Mouse (Mus musculus): ENCODE data around the gene Vps8. TPM values are rescaled to one million over a fixed set of nuclear protein-coding genes. Genes with fewer than 3 reads are reported as not detected.

Vps8 gene
- polyA plus RNA-seq, 1 experiment from 2014 or later = 50.5 TPM

DNA sequence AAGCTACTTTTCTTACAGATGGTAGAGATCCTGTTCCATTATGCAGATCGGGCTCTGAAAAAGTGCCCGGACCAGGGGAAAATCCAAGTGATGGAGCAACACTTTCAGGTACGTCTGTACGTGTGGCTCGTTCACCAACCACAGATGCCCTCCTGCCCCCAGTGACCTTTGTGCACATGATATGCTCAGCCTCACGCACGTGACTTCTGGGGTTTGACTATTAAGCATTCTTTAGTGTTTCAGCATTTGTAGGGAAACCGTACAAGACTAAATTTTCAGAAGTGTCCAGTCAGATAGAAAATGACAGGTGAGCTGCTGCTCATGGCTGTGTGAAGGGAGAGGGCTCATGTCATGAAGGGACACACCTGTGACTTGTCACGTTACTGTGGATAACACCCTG is 55.5 kb downstream of the Vps8 start:
- H3K79me2 ChIP-seq (ENCODE audit: inconsistent target) = no peaks in the 10 kb centered on the region
- H3K27ac ChIP-seq = no peak overlapping the region
- H3K36me3 ChIP-seq (ENCODE audit: inconsistent target) = peaks cover 38% of the 10 kb centered on the region
- no peak overlapping the region for H3K4me3 ChIP-seq (ENCODE audit: inconsistent target)
- WGBS (ENCODE audit: missing documents) = 96% methylated on average over 9 of the region's 9 CpGs

DNA sequence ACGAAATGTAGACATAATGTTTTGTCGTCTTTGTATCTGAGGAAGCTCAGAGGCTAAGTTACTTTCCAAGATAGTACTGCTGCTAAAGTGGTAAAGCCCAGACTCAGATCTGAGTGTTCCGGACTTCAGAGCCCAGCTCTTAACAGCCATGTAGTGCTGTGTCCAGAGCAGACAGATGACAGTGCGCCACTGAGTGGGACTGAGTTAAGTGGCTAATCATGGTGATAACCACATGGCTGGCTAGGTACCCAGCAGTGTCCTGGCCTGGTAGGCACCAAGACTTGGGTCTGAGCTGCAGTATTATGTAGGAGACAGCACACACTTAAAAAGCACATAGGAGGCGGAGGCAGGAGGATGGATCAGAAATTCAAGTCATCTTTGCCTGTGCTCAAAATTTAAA is 60.9 kb downstream of the Vps8 start:
- H3K4me3 ChIP-seq (ENCODE audit: inconsistent target) = no peak overlapping the region
- H3K79me2 ChIP-seq (ENCODE audit: inconsistent target) = no peaks in the 10 kb centered on the region
- H3K36me3 ChIP-seq (ENCODE audit: inconsistent target) = peaks cover 31% of the 10 kb centered on the region; the same call in 1 of the 2 replicates
- WGBS (ENCODE audit: missing documents) = 99% methylated on average over 5 of the region's 5 CpGs
- no peak overlapping the region for H3K27ac ChIP-seq

DNA sequence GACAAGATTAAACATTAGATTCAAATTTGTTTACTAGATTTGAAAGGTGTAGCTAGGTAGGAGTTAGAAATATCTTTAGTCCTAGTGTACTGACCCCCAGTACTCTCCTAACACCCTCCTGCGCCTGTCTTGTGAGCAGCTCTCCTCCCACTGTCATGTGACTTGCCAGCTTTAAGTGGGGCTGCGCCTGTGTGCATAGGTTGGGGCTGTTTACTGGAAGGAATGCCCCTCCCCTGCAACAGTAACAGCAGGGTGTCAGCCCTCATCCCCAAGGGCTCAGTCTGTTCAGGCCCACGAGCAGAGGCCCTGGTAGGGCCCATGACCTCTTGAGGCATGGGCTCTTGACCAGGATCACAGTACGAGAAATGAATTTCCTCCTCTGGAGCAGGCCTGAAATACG is 62.8 kb downstream of the Vps8 start:
- H3K27ac ChIP-seq = no peak overlapping the region
- peaks cover 20% of the 10 kb centered on the region; the same call in 1 of the 2 replicates for H3K36me3 ChIP-seq (ENCODE audit: inconsistent target)
- 82% methylated on average over 5 of the region's 5 CpGs for WGBS (ENCODE audit: missing documents)
- no peak overlapping the region for H3K4me3 ChIP-seq (ENCODE audit: inconsistent target)
- H3K79me2 ChIP-seq (ENCODE audit: inconsistent target) = no peaks in the 10 kb centered on the region

DNA sequence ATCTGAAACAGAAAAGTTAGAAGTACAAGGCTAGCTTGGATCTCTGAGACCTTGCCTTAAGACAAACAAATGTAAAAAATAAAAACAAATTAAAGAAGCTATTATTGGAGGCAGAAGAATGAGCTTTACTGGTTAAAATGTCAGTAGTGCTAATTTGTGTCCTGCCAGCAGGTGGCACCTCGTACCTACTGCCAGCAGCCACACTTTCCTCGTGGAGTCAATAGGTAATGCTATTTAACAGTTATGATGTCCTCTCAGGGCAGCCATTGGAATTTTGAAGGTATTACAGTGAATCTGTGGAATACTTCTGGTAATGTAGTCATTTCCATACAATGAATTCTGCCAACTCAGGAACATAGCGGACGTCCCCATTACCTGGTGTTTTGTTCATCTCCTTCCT is 65.5 kb downstream of the Vps8 start:
- H3K4me3 ChIP-seq (ENCODE audit: inconsistent target) = no peak overlapping the region
- H3K27ac ChIP-seq = no peak overlapping the region
- 49% methylated on average over 4 of the region's 4 CpGs for WGBS (ENCODE audit: missing documents)
- no peaks in the 10 kb centered on the region for H3K79me2 ChIP-seq (ENCODE audit: inconsistent target)
- H3K36me3 ChIP-seq (ENCODE audit: inconsistent target) = peaks cover 15% of the 10 kb centered on the region; the same call in 1 of the 2 replicates

DNA sequence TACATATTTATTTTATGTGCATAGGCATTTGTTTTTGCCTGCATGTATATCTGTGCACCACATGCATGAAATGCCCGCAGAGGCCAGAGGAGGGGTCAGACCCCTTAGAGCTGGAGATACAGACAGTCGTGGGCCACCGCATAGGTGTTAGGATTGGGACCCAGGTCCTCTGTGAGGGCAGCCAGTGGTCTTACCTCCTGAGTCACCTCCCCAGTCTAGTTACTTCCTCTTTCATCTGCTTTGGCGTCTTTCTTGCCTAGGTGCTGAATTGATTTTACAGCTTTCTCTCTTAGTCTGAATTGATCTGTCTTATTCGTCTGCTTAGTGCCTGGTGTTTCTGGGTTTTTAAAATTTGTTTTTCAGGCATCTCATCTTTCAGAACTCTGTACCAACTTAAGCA is 69.4 kb downstream of the Vps8 start:
- 71% methylated on average over 5 of the region's 5 CpGs for WGBS (ENCODE audit: missing documents)
- Histone ChIP-seq H3K36me3 (ENCODE audit: inconsistent target) (peaks cover 15% of the 10 kb centered on the region; the same call in 1 of the 2 replicates), H3K79me2 (ENCODE audit: inconsistent target) (no peaks in the 10 kb centered on the region), H3K4me3 (ENCODE audit: inconsistent target) (no peak overlapping the region), H3K27ac (no peak overlapping the region)

DNA sequence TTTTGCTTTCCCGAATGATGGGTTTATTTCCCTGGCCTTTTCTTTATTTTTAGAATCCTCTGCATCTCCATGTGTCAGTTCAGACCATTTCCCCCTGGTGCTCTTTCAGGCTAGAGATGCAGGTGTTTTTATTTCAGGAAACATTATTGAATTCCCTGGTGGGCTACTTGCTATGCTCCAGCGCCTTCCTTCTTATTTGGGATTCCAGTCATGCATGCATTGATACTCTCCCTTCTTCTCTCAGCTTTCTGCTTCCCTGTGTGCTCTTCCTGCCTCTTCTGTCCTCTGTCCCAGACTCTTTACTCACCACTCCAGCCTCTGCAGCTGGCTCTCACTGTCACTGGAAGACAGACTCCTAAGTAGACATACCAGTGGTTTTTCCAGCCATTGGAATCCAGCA is 70.0 kb downstream of the Vps8 start:
- Histone ChIP-seq H3K36me3 (ENCODE audit: inconsistent target) (peaks cover 15% of the 10 kb centered on the region; the same call in 1 of the 2 replicates), H3K4me3 (ENCODE audit: inconsistent target) (no peak overlapping the region), H3K79me2 (ENCODE audit: inconsistent target) (no peaks in the 10 kb centered on the region), H3K27ac (no peak overlapping the region)
- WGBS (ENCODE audit: missing documents) = 97% methylated on average over 2 of the region's 2 CpGs

DNA sequence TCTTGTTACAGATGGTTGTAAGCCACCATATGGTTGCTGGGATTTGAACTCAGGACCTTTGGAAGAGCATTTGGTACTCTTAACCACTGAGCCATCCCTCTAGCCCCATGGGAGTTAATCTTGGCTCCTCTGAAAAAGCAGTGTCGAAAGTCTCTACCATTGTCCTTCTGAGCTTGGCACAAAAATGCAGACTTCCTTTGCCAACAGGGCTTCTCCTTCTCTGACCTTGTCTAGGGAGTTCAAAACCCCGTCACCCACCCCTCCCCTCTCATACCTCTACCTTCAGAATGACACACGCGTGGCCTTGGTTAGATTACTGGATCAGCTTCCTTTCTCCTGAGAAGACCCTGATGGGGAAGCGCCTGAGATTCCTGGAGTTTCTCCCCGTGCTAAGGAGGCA is 71.8 kb downstream of the Vps8 start:
- Histone ChIP-seq H3K79me2 (ENCODE audit: inconsistent target) (no peaks in the 10 kb centered on the region), H3K36me3 (ENCODE audit: inconsistent target) (peaks cover 15% of the 10 kb centered on the region; the same call in 1 of the 2 replicates), H3K27ac (no peak overlapping the region), H3K4me3 (ENCODE audit: inconsistent target) (no peak overlapping the region)
- whole genome bisulfite sequencing (ENCODE audit: missing documents) = 90% methylated on average over 5 of the region's 6 CpGs

DNA sequence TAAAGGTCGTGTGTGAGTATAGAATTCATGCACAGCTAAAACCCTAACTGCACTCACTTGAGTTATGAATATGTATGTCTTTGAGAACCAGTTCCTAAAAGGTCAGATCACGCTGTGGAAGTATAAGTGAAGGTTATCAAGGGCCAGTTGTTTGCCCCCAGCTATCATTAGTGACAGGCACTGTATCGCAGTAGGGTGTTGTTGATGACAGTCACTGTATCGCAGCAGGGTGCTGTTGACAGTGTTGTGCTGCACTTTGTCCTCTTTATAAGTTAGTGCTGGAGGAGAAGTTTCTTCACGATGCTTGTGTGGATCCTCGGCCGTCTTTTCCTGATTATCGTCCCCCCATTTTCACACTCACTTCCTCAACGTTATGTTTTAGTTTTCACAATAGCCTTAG is 73.9 kb downstream of the Vps8 start:
- 92% methylated on average over 8 of the region's 9 CpGs for WGBS (ENCODE audit: missing documents)
- Histone ChIP-seq H3K4me3 (ENCODE audit: inconsistent target) (no peak overlapping the region), H3K79me2 (ENCODE audit: inconsistent target) (no peaks in the 10 kb centered on the region), H3K36me3 (ENCODE audit: inconsistent target) (peaks cover 24% of the 10 kb centered on the region; the same call in 1 of the 2 replicates), H3K27ac (no peak overlapping the region)

DNA sequence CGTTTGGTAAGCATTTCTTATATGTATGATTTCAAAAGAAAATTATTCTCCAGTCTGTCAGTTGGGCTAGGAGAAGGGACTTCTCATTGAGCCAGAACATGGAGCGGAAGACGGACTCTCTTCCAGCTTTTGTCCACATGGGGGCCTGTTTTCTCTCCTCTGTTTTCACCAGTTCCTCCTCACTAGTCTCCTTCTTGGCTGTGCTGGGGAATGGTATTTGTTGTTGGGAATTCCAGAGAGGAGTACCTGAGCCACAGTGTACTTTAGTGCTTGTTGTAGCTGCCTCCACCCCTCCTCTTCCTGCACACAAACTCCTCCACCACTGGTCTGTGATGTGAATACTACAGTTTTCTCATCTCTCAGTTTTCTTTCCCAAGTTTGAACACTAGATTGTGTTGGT is 74.7 kb downstream of the Vps8 start:
- WGBS (ENCODE audit: missing documents) = 81% methylated on average over 3 of the region's 3 CpGs
- no peak overlapping the region for H3K4me3 ChIP-seq (ENCODE audit: inconsistent target)
- no peak overlapping the region for H3K27ac ChIP-seq
- H3K79me2 ChIP-seq (ENCODE audit: inconsistent target) = no peaks in the 10 kb centered on the region
- peaks cover 27% of the 10 kb centered on the region; the same call in 1 of the 2 replicates for H3K36me3 ChIP-seq (ENCODE audit: inconsistent target)

DNA sequence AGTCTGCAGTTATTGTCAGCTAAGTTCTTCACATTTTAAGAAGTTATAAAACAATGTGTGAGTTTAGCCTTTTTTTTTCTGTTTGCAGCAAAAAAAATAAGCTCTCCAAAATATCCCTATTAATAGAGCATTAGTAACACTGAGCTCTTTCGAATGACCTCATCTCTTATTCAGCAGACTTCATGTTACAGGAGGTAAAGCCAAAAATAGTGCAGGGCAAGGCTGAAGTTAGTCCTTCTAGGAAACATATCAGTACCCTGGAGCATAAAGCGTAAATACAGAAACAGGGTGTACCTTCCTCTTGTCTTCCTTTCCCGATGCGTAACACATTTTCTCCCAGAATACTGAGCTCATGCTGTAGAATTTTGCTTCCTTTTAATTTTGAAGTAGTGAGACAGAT is 76.1 kb downstream of the Vps8 start:
- Histone ChIP-seq H3K4me3 (ENCODE audit: inconsistent target) (no peak overlapping the region), H3K27ac (peak overlapping the region; percentile 32), H3K79me2 (ENCODE audit: inconsistent target) (no peaks in the 10 kb centered on the region), H3K36me3 (ENCODE audit: inconsistent target) (peaks cover 28% of the 10 kb centered on the region; the same call in 1 of the 2 replicates)
- WGBS (ENCODE audit: missing documents) = 90% methylated on average over 4 of the region's 4 CpGs

DNA sequence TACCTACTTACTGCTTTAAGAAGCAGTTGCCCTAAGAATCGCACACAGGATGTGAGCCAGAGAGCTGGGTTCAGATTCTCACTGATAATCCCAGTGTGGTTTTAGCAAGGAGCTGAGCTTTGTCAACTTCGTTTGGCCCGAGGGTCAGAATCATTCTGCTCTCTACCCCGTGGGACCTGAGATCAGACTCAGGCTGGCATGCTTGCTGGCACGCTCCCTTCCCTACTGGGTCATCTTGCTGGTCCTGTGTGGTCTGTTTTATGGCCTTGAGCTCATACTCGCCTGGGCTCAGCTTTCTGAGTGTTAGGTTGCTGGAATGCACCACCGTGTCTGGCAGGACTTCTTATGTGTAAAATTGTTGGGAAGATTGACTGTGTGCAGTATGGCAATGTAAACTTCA is 76.7 kb downstream of the Vps8 start:
- H3K27ac ChIP-seq = peak overlapping the region; percentile 32
- H3K36me3 ChIP-seq (ENCODE audit: inconsistent target) = peaks cover 28% of the 10 kb centered on the region; the same call in 1 of the 2 replicates
- no peaks in the 10 kb centered on the region for H3K79me2 ChIP-seq (ENCODE audit: inconsistent target)
- H3K4me3 ChIP-seq (ENCODE audit: inconsistent target) = no peak overlapping the region
- 93% methylated on average over 7 of the region's 7 CpGs for WGBS (ENCODE audit: missing documents)

DNA sequence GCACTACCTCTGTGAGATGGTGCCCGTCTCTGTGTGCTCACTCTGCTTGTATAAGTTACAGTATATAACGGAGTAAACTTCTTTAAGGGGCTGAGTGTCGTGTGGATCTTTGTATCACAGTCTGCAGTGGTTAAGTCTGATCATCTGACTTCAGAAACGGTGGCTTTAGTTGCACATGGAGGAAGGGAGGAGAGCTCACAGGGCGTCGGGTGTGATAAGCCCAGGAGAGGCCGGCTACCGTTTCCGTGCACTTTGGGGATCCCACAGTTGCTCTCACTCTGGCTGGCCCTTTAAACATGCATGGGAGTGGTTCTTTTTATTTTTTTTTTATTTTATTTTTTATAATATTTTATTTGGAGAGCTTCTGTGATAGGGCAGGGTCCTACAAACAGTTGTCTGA is 95.9 kb downstream of the Vps8 start:
- Histone ChIP-seq H3K27ac (no peak overlapping the region), H3K36me3 (ENCODE audit: inconsistent target) (peaks cover 6% of the 10 kb centered on the region; the same call in 1 of the 2 replicates), H3K79me2 (ENCODE audit: inconsistent target) (no peaks in the 10 kb centered on the region), H3K4me3 (ENCODE audit: inconsistent target) (no peak overlapping the region)
- WGBS (ENCODE audit: missing documents) = 88% methylated on average over 9 of the region's 9 CpGs

DNA sequence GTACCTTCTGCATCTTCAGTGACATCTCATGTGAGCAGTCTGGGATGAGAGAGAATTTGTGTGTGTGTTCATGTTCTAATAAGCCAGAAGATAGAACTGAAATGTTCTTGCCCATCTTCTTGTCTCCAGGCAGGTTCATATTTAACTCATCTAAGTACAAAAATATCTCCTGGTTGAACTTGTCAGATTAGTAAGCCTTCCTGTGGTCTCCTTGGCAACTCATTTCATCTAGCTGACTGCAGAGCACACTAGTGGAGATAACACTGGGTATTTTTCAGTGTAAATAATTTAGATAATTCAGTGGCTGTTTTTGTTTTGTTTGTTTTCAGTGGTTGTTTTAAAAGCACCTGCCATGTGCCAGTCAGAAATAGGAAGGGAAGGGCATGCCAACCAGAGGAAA is 96.9 kb downstream of the Vps8 start:
- Histone ChIP-seq H3K4me3 (ENCODE audit: inconsistent target) (no peak overlapping the region), H3K79me2 (ENCODE audit: inconsistent target) (no peaks in the 10 kb centered on the region), H3K27ac (no peak overlapping the region), H3K36me3 (ENCODE audit: inconsistent target) (peaks cover 8% of the 10 kb centered on the region; the same call in 1 of the 2 replicates)

DNA sequence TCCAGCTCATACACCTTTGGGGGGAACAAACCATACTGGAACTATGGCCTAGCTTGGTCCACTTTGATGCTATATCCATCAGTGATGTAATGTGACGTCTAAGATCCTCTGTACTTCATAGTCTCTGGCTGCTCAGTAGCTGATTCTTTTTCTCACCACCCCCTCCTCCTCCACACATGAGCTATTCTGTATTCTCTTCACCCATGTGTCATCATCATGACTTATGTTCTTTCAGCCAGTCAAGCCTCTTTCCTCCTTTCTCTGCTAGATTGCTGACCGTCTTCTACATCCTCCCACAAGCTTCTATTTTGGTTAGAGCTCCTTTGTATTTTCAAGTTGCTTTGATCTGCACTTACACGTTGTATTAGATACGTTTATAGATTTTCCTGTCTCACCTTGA is 100.8 kb downstream of the Vps8 start:
- Histone ChIP-seq H3K4me3 (ENCODE audit: inconsistent target) (no peak overlapping the region), H3K27ac (no peak overlapping the region), H3K36me3 (ENCODE audit: inconsistent target) (peaks cover 21% of the 10 kb centered on the region; the same call in 1 of the 2 replicates), H3K79me2 (ENCODE audit: inconsistent target) (no peaks in the 10 kb centered on the region)
- WGBS (ENCODE audit: missing documents) = 91% methylated on average over 4 of the region's 4 CpGs

DNA sequence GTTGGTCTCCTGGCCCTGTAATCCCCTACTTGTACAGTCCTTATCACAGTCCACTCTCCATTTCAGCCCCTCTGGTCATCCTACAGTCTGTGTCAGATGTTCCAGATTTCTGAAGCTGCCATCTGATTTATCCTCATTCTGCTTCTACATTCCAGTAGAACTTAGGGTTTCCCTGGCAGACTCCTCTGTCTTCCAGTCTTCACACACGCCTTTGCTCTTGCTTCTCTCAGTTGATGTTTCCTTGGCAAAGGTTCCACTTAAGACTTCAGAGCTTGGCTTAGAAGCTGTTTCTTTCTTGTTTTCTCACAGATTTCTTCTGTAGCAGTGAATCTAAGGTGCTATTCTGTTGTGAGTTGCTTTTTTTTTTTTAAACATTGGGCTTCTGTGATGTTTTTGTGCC is 102.5 kb downstream of the Vps8 start:
- Histone ChIP-seq H3K4me3 (ENCODE audit: inconsistent target) (no peak overlapping the region), H3K27ac (no peak overlapping the region), H3K36me3 (ENCODE audit: inconsistent target) (peaks cover 21% of the 10 kb centered on the region; the same call in 1 of the 2 replicates), H3K79me2 (ENCODE audit: inconsistent target) (no peaks in the 10 kb centered on the region)
- WGBS (ENCODE audit: missing documents) = 100% methylated on average over 1 of the region's 1 CpGs
